Mouse (Mus musculus): Measurements from ENCODE around the gene Ccdc63.
"Not testable (repeated sequence)": the region's sequence is repeated elsewhere in the genome, so short reads cannot be mapped to it uniquely, and the experiment has no call there.

Ccdc63 gene

DNA sequence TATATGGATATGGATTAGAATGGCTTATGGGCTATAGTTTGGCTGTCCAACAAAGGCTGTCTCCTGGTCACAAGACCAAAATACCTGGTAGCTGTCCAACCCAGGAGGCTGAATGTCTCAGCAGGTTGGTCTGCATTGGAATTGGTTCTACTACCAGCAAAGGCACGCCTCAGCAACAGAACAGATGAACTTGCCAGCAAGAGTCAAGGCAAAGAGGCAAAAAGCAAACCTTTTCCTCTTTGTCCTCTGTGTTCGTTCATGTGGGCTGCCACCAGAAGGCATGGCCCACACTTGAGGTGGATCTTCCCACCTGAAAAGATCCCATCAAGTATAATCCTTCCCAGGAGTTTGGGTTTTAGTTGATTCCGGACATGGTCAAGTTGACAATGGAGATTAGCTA lies at the start of gene Ccdc63:
TSS of gene Ccdc63 (minus strand) at position 101 of the 400 bp plus-strand sequence.
- no peak for DNase-seq

DNA sequence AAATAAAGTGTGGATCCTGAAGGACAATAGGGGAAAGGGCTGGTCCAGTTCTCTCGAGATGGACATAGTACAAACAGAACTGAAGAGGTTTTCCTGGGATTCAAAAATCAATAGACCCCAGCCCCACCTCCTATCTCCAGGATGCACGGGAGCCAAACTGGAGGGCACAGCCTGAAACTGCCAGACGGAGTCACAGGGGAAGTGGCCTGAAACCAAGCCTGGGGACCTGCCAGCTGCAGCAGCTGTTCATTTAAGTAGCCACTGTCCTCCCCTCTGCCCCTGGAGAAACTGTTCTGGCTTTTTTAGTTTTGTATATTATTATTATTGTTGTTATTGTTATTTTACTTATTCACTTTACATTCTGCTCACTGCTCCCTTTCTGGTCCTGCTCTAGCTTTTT lies 48.5 kb upstream of the Ccdc63 start:
- DNase-seq = no peak

DNA sequence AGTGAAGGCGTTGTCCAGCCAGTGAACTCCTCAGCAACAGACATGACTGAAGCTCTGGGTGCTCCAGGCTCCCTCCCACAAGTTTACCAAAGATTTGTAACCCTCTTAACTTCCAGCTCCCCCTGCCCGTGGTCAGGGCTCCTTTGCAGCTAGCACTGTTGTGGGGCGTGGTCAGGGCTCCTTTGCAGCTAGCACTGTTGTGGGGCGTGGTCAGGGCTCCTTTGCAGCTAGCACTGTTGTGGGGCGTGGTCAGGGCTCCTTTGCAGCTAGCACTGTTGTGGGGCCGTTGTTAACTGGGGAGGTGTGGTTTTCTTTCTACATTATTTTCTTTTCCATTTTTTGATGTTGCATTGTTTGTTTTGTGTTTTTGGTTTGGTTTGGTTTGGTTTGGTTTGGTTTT lies 44.2 kb upstream of the Ccdc63 start:
- DNase-seq = not testable (repeated sequence)

DNA sequence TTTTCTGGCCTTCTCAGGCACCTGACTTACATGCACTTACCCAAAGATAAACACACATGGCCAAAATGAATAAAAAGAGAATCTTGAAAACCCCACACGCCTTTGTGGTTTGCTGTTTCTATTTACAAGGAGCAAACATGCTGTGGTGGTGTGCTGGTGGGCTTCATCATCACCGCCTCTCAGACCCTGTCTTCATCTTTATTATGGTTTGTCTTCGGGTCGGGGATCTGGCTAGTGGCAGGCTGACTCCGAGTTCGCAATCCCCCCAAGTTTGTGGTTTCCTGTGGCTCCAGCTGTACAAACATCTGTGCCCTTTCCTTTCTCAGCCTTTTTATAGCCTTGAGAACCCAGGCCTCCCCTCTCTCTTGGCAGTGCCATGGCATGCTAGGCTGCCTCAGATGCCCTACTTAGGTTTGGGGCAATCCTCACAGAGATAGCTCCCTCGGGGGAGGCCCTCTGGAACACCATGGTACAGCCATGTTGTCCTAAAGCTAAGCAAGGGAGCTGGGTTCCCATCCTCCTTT lies 43.7 kb upstream of the Ccdc63 start:
- DNase-seq = no peak

DNA sequence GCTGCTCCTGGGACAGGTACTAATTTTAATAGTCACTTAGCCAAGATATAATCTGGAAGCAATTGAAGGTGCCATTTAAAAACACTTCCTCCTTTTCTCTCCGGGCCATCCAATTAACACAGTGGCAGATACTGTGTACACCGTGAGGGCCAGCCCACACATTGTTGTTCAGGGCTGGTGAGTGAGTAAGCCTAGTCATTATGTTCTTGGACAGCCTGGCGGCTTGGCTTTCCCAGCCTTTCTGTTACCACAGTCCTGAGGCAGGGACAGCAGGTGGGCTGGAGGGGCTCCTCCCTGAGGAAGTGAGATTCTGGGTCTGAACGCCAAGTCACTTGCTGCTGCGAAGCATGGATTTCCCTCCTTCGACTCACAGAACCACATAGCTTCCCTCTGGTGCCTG lies 39.0 kb upstream of the Ccdc63 start:
- no peak for DNase-seq

DNA sequence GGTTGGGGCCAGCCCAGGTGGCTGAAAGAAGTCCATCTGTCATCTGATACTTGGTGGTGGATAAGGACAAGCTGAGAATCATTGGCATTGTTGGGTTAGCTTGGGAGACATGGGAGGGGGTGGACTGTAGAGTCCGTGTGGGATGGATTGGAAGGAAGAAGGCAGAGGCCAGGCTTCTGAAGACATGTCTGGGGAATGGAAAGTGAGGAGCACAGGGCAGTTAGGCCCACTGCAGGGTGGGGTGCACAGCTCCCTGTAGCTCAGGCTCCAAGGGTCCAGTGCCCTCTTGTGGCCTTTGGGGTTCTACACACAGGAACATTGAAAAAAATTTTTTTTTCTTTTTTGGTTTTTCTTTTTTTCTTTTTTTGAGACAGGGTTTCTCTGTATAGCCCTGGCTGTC lies 35.8 kb upstream of the Ccdc63 start:
- DNase-seq = peak; percentile 67

DNA sequence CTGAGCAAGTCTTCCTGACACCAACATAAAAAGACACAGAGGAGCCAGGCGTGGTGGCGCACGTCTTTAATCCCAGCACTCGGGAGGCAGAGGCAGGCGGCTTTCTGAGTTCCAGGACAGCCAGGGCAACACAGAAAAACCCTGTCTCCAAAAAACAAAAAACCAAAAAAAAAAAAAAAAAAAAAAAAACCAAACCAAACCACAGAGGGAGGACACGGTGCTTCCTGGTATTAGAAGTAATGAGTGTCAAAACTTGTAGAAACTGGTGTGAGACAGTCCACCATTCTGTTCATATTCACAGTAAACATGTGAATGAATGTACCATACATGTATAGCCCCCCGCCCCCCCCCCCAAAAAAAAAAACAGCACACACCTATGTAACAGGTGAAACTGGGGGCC lies 35.3 kb upstream of the Ccdc63 start:
- DNase-seq = no peak

DNA sequence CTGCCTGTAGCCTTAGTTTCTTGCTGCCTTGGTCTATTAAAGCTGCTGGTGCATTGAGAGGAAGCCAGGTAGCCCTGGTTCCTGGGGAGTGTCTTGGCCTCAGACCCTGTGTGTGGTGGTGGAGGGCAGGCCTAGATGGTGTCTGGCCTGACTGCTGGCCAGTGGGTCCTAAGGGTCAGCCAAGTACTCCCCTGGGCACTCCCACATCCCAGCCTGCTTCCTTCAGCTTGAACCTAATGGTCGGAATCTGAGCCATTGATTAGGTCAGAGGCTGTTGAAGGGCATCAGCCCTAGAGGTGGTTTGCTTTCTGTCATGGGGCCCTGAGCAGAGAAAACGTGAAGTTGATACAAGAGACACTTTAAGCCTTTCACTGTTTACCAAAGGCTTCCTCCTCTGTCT lies 34.8 kb upstream of the Ccdc63 start:
- DNase-seq = no peak

DNA sequence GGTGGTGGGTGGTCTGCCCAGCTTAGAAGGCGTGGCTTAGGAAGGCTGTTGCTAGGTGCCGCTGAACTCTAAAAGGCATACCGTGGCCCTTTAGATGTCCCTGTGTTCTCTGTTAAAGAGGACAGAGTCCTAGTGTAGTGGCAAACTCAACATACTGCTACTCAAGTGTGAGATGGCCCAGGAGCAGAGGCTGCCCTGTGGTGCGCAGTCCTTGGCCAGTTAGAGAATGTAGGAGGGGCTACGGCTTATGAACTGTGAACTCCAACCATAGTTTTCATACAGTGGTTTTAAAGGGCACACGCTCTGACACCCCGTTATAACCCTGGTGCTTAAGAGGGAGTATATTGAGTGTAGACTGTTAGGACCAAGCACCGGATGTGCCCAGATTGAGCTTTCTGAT lies 30.4 kb upstream of the Ccdc63 start:
- peak in 1 of 2 experiments; percentile 55 for DNase-seq

DNA sequence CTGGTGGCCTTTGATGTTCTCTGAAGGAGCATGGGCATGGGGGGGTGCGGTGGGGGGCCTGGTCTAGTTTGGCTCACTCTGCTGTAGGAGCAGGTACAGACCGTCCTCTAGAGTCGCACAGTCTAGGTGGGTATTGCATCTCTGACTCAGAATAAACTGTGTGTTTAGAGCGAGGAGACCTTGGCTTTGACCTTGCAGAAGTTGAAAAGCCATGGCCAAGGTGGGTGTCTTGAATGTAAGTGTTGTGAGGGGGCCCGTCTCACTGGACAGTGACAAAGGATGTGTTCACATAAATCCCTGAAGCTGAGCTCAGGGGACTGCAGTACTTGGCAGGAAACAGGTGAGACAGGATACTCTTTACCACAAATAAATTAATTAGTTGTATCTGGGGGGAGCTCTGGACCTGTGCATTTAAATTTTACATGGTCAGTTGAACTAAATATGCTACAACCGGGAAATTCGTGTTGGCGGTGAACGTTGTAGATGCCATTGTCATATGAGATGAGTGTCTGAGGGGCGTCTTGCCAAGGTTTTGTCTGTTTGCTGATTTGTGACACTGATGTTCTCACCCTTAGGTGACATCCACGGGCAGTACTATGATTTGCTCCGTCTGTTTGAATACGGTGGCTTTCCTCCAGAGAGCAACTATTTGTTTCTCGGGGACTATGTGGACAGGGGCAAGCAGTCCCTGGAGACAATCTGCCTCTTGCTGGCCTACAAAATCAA lies 27.9 kb upstream of the Ccdc63 start:
- DNase-seq = peak; percentile 57 to 63

DNA sequence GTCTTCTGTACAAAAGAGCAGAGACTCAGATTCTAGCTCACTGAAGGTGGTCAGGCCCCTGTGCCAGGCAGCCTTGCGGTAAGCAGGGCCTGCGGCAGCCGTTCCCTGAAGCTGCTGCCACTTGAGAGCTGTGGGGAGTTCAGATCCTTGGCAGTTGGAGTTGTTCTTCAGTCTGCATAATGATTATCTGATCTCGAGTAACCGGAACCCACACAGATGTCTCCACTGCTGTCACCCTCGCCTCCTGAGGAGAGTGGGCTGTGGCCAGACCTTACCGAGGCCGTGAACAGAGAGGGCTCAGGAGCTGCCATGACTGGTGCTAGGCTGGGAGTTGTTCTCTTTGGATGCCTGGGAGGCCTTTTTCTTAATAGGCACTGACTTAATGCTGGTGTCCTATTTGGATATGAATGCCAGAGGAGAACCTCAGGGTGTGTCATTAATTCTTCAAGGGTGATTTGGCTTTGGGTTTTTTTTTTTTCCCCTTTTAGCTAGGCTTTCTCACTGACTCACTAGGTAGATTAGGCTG lies 26.1 kb upstream of the Ccdc63 start:
- DNase-seq = no peak

DNA sequence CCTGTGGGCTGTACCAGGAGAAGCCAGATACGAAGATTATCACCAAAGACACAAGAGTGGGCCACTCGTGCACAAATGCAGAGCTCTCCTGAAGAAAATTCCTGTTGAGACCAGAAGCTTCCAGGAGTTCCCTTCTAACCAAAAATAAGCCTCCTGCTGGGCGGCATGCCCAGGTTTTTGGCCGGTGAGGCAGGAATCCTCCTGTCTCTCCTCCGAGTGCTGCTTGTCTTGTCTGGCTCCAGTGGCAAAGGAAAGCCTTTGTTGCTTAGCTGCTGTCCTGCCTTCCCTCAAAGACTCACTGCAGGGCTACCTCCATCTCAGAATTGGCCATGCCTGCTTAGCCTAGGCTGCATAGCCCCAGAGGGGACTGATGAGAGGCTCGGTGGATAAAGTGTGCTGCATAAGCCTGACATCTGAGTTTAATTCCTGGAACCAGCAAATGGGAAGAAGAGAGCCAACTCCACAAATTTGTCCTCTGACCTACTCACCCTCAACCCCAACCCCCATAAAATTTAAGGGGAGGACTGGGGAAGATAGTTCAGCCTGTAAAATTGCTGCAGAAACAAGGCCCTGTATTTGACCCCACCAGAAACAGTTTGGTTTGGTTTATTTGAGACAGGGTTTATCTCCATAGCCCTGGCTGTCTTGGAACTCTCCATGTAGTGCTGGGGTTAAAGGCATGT lies 24.8 kb upstream of the Ccdc63 start:
- DNase-seq = peak in 1 of 2 experiments; percentile 36

DNA sequence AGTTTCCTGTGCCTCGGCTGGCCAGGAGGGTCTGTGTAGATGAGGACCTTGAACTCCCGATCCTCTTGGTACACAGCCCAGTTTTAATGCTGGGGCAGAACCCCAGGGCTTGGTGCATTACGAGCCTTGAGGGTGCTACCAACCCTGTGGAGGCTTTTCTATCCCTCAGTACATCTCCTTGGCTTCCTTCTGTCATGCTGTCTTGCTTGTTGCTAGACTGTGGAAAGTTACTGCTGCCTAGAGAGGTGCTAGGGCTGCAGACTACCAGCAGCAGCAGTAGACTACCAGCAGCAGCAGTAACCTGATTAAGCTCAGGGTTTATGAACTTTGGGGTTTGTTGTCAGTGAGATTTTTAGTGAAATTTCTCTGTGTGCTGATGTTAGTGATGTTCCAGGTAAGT lies 23.4 kb upstream of the Ccdc63 start:
- no peak for DNase-seq

DNA sequence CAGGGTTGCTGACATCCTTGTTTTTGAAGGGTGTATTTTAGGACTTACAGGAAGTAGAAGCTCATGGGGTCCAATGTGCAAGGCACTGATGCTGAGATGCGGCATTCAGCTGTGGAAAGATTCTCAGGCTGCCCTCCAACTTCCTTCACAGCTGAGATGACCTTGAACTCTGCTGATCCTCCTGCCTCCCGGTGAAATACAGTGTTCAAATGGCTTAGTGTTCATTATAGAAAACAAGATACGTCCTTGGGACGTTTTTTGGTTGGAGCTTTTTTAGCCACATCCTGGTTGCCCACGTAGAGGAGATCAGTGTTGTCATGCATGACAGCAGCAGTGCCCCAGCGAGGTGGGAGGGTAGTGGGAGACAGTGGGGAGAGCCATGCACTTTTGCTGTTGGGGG lies 22.6 kb upstream of the Ccdc63 start:
- DNase-seq = peak in 1 of 2 experiments; percentile 41

DNA sequence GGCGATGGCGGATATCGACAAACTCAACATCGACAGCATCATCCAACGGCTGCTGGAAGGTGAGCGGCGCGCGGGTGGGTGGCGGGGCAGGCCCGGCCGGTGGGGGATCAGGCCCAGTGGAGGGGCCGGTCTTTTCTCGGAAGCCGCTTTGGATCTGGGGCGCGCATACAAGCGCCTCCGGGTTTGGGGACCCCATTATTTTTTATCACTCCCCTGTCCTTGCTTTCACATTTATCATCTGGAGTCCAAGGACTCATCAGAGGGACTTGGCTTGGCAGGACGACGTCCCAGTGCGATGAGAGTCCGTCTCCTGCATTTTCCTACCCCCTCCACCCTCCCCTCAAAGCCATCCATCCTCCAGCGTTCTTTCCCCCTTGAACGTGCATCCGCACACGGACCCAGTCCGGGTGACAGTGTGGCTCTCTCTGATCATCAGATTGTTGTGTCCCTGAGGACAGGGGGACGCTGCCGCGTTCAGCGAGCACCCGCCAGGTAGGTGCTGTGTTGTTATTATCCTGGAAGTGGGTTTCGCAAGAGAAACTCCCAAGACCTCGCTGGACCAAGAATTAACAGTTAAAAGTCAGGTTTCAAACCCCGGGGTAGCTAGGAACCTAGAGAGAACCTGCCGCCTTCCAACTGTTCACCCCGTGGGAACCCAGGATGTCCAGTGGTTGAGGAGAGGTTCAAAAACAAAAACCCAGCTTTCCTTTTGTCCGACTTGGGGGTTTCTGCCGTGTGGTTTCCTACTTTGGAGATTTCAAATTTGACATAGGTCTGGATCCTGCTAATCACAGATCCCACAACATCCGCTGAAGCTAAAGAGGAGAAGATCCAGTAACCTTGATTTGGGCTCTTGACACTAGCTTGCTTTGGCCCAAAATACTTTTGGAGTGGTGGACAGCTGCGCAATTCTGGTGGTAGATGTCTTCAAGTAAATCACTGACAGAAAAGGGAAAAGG lies 18.2 kb upstream of the Ccdc63 start:
- DNase-seq = peak in 1 of 2 experiments; percentile 52

DNA sequence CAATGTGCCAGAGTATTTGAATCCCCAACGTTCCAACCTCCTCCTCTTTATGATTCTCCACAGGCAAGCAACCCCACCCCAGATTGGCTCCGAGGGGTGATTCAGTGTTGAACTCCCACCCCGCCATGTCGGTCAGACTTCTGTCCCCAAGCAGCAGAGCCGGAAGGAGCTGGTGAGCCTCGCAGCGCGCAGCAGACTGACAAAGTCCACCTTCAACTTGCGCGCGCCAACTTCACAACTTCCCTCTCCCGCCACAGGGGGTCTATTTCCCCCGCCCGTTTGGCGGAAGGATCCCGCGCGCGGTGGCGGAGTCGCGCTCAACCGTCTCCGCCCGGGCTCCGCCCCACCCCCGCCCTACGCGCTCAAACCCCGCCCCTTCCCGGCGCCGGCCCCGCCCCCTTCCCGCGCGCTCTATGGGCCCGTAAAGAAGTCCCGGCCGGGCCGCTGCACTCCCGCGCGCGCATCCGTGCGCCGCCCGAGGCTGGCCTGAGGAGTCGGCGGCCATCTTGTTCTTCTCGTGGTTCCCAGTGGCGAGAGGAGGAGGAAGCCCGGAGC lies 17.3 kb upstream of the Ccdc63 start, which contains the start of gene Ppp1cc:
TSS of gene Ppp1cc (plus strand) at position 452 of the 555 bp plus-strand sequence.
- DNase-seq = peak; percentile 92 to 96

DNA sequence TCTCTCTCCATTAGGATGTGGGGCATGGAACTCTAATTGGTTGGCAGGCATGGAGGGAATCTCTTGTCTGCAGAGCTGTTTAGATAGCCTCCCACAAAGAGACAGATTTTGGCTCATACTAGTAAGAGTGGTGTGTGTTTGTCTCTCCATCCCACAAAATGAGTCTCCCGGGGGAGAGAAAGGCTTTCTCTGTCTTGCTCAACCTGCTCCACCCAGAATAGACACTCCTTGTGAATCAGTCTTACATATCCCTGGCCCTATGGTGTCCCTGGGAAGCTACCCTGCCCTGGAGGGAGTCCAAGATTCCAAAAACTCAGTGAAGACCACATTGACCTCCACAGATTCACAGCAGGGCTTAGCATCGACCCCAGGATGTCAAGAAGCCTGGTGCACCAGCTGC lies 15.9 kb upstream of the Ccdc63 start:
- DNase-seq = peak in 1 of 2 experiments; percentile 24

DNA sequence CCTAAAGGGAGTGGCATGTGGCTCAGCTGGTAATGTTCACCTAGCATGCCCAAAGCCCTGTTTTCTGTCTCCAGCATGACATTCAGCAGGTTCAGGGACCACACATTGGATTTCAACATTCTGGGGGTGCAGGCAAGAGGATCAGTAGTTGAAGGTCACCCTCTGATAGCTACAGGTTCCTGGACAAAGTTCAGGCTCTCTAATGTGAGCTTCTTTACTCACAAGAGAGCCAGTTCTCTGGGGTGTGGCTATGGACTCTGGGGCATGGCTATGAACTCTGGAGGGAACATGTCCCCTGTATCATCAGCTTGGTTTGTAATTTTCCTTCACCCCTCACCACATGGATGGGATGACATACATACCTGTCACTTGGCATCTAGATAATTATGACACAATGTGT lies 15.0 kb upstream of the Ccdc63 start:
- no peak for DNase-seq

DNA sequence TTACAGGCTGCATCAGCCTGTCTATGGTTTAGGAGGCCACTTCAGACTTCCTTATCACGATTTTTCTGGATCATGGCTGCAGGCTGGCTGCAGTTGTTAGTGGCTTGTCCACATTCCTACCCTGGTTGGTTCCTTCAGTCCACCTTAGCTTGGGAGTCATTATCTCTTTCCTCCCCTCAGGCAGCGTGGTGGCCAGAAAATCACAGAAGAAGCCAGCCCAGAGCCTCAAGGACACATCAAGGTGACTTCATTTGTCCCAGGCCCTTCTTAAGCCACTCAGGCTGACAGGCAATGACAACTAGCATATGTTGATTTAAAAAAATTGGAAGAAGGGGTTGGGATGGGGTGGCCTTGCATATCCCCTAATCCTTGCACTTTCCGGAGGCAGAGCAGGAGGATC lies 14.2 kb upstream of the Ccdc63 start:
- DNase-seq = peak in 1 of 2 experiments; percentile 32

DNA sequence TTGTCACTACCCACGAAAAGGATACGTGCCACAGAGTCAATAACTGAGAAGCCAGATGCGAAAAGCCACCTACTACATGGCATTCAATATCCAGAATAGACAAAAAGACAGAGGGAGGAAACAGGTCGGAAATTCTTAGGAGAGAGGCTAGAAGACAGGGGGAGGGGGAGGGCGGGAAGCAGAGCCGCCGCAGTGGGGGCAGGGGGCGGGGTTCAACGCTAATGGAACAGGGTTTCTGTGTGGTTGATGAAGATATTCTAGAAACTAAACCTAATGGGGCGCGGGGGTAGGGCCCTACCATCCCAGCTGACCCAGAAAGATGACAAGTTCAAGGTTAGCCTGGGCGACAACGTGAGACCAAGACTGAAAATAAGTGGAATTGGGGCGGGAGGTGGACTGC lies 13.4 kb upstream of the Ccdc63 start:
- DNase-seq = no peak

DNA sequence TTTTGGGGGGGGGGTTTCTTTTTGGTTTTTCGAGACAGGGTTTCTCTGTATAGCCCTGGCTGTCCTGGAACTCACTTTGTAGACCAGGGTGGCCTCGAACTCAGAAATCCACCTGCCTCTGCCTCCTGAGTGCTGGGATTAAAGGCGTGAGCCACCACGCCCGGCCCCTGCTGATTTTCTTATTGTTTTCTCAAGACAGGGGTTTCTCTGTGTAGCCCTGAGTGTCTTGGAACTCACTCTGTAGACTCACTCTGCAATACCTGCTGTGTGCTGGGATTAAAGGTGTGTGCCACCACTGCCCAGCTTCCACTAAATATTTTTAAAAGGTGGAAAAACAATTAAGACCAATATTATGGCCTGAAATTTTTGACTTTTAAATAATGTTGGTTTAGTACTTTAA lies 11.9 kb upstream of the Ccdc63 start:
- DNase-seq = not testable (repeated sequence)

DNA sequence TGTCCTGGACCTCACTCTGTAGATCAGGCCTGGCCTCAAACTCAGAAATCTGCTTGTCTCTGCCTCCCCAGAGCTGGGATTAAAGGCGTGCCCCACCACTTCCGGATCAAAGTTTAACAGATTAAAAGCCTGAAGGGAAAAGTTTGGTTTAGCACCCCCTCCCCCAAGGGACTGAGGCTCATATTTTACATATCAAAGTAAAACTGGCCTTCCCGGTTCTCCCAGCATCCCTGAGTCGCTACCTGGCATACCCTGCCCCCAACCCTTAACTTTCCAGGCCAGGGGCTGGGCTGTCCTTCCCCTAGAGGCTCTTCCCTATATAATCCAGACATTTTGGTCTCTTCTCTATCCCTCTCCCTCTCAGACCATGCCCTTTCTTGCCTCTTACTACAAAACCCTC lies 8.6 kb upstream of the Ccdc63 start:
- DNase-seq = no peak

Measured in kidney, postnatal 25 days (tissue).